Mouse (Mus musculus) mouse embryonic stem cell (cell line): ENCODE data around the gene Sfn.

ENCODE experiments used
- in situ Hi-C, 2 experiments: fragments of 300-500 bp; cut with MboI; formaldehyde crosslinking; loops; 1 replicate in 1 of 2; 3 replicates in 1 of 2; pipeline ENCODE4 v1.14.3; 2019 to 2020; ENCODE audit warnings: low sequenced_read_pairs in 2 of 2, low pct_unique_long_range_greater_than_20kb in 1 of 2, mixed read lengths in 1 of 2; ENCODE audit not compliant: unreplicated experiment in 1 of 2

Gene Sfn

DNA sequence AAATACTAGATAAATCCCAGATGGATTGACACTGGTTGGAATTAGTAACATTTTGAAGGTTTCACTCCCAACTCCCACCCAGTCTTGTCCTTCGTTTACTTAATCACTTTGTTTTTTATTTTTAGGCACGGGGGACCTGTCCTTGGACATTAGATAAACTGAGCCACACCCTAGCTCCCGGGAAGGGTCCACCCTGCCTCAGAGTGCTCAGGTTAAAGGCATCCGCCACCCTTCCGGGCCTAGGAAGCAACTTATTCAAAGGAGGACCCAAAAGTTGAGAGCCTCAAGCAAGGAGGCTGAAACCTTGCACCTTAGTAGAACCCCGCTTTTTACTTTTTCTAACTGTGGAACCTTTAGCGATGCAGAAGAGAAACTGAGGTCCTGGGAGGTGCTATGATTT is 2.9 kb downstream of the Sfn start:
- in situ Hi-C loops: loop anchor here (5.0 to 10.0 kb wide), 2 partner anchors 46 to 48 kb away; no protein-coding TSS in a partner anchor

DNA sequence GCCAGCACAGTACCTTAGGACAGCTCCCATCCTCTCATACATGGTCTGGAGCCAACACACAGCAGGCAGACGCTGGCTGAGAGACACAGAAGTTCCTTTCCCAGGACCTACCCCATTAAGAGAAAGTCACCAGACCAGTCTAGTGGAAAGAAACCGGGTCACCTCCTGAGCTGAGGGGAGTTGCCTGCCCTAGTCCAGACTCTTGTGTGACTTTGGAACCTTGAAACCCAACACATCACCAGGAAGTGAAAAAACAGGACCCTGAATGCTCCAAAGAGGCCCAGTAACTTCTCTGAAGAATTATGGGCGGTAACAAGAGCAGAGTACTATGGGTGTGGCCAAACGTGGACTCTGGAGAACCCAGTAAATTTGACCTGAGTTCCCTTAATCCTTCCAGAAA is 3.4 kb downstream of the Sfn start:
- in situ Hi-C loops: loop anchor here (5.0 to 10.0 kb wide), 2 partner anchors 46 to 49 kb away; no protein-coding TSS in a partner anchor

DNA sequence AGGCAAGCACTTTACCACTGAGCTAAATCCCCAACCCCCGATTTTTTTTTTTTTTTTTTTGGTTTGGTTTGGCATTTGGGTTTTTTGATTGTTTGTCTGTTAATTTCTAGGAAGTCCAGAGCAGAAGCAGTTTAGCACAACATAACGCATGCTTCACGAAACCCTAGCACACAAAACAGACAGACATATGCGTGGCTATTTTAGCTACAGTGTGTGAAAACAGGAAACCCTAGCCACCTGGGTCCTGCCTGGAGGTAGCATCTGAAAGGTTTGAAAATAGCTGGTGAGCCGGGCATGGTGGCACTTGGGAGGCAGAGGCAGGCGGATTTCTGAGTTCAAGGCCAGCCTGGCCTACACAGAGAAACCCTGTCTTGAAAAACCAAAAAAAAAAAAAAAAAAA is 5.9 kb downstream of the Sfn start:
- in situ Hi-C loops: loop anchor here (5.0 to 10.0 kb wide), 2 partner anchors 49 to 51 kb away; no protein-coding TSS in a partner anchor

DNA sequence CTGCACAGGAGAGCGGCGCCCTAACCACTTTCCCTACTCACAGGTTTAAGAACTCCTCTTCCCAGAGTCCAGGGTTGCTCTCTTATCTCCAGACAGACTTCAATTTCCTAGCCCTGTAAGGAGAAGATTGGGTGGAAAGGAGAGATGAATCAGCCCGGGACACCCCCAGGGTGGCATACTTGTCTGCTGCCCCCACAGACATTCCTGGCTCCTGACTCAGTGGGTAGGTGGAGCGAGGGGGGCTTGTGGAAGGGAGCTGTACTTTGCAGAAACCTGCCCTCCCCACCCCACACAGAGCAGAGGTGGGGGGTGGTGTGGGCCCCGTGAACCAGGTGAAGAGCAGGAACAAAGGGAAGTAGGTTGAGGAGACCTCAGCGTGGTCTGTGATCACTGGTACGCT is 6.4 kb downstream of the Sfn start:
- in situ Hi-C loops: loop anchor here (5.0 to 10.0 kb wide), 2 partner anchors 49 to 52 kb away; no protein-coding TSS in a partner anchor

DNA sequence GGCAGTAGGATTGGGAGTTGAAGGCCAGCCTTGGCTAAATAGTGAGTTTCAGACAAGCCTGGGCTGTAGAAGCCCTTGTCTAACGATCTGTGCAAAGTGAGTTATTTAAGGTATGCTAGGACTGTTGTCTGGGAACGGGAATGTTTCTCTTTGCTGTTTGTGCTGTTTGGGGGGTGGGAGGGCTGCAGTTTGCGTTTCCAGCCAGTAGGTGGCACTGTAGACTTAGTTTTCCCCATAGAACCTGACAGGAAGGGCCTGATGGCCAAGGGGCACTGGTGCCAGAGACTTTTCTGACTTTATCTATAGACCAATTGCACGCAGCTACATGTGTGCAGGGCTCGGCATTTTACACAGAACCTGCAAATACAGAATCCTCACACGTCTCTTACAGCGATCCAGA is 9.4 kb downstream of the Sfn start:
- in situ Hi-C loops: loop anchor here in 1 of 2 experiments (10.0 kb wide), 1 partner anchor 52 kb away; no protein-coding TSS in a partner anchor

DNA sequence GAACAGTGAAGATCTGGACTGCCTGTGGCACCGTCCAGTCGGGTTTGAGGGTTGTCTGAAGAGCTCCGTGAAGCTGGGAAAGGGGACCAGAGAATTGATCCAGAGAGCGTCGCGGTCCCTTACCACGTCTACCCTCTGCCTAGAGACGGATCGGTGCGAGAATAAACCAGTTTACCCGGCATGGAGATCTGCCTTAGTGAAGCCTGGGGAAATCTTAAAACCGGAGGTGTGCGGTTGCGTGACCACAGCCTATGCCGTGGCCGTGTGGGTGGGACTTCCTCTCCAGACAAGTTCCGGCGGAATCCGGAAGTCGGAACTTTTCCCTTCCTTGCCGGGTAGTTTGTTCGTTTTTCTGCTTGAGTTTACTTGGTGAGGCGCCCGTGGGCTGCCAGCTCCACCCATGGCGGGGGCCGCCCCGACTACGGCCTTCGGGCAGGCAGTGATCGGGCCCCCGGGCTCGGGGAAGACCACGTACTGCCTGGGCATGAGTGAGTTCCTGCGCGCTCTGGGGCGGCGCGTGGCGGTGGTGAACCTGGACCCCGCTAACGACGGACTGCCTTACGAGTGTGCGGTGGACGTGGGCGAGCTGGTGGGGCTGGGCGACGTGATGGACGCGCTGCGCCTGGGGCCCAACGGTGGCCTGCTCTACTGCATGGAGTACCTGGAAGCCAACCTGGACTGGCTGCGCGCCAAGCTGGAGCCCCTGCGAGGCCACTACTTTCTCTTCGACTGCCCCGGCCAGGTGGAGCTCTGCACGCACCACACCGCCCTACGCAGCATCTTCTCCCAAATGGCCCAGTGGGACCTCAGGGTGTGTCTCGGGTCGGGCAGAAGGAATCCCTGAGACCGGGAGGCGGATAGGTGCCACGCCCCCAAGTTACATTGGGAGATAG is 17.7 kb downstream of the Sfn start, which contains the start of gene Gpn2:
Gpn2 (plus strand) TSS at position 304 of the 893 bp plus-strand sequence.
- in situ Hi-C loops: no loop called here

DNA sequence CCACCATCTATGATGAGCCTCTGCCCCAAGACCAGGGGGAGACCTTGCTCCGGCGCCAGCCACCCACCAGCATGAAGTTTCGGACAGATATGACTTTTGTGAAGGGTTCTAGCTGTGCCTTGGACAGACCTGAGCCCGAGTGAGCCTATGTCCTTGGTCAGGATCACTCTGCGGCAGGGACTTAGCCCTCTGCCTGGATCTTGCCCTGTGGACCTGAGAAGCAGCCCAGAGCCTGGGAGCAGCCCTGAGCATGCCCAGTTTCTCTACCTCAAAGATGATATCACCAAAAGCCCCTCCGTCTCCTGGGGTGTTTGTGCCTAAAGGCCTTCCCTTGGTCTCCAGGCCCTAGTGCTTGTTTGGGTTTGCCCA is 18.3 kb downstream of the Sfn start:
- in situ Hi-C loops: no loop called here

DNA sequence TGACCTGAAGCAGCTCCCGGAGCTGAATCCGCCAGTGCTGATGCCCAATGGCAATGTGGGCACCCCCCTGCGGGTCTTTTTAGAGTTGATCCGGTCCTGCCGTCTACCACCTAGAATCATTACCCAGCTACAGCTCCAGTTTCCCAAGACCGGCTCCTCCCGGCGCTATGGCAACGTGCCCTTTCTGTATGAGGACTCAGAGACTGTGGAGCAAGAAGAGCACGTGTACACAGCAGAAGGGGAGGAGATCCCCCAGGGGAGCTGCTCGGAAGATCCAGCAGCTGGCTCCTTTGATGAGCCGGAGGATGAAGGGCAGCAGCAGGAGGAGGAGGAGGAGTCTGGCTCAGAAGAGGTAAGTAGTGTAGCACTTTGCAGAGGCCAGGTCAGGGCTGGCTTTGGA is 24.0 kb downstream of the Sfn start:
- in situ Hi-C loops: no loop called here

DNA sequence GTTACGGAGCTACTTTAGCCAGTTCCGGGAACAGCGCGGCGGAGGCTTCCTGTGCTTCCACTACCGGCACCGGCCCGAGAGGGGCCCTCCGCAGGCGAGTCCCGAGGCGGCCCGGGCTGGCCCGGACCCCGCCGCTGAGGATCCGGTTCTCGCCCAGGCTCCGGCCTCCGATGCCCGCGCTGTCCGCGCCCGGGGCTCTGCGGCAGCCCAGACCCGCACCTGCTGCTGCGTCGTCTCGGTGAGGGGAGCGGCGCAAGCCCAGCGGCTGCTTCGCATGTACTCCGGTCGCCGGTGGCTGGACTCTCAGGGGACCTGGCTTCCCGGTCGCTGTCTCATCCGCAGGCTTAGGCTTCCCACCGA is 27.1 kb downstream of the Sfn start:
- in situ Hi-C loops: no loop called here

DNA sequence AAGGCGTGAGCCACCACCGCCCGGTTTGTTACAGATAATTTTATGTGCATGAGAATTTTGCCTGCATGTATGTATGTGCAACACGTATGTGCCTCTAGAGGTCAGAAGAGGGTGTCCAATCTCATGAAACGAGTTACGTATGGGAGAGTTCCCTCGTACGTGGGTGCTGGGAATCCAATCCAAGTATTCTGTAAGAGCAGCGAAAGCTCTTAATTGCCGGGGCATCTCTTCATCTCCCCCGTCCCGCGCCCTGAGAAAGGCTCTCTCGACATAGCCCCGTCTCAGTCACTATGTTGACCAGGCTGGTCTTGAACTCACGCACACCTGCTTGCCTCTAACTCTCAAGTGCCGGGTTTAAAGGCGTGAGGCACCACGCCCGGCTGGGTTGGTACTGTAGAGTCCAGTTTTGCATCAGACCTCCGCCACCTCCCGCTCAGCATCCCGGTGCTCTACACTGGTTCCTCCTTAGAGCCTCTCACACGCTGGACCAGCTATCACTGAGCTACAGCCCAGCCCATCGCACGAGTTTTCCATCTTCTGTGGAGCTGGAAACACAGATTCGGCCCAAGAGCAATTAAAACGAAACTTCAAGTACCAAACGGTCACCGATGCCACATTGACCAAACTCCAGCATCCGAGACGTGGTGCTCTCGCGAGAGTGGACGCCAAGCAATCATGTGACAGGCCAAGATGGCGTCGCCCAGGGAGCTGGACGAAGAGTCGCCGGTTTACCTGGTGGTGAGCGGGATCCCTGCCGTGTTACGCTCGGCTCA is 27.7 kb downstream of the Sfn start, which contains the start of gene Gpatch3:
Gpatch3 (plus strand) TSS at position 676 of the 773 bp plus-strand sequence.
- in situ Hi-C loops: no loop called here

DNA sequence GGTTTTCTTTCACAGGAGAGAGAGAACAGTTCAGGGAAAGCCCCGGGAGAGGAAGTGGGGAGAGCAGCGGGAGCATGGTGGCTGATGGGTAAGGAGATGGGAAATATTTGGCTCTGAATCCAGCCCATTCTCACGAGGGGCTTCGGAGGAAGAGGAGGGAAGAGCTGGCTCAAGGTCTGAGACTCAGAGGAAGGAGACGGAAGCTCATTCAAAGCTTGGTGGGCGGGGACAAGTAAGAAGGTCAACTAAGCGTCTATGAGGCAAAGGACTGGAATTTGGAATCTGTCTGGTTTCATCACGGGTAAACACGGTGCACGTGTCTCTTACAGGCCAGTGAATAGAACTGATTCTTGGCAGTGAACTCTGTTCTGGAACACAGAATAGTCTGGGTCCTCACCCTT is 31.9 kb downstream of the Sfn start:
- in situ Hi-C loops: no loop called here

DNA sequence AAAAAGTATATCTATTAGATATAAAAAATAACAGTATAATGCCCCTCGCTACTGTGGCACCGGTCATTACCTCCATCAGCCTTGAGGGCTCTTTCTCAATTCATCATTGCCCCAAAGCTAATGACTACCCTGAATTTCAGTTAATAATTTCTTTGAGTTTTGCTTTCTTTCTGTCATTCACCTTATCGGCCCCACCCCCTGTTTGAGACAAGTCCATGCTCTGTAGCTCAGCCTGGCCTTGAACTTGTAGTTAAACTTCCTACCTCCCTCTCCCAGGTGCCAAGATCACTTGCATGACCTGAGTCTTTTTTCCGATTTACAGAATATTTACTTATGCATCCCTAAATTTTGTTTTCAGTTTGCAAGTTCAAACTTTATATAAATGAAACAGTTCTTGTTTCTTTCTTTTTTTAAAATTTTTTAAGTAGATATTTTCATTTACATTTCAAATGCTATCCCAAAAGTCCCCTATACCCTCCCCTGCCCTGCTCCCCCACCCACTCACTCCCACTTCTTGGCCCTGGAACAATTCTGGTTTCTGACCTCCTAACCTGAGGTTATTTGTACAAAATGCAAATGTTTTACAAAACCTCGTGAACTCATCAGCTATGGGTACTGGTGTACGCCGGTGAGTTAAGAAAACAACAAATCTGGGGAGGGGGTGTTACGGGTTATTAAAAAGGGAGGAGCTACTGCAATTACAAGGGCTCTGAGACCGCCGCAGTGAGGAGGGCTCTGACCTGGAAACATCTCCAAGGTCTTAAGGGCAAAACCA is 32.5 kb downstream of the Sfn start:
- in situ Hi-C loops: no loop called here

DNA sequence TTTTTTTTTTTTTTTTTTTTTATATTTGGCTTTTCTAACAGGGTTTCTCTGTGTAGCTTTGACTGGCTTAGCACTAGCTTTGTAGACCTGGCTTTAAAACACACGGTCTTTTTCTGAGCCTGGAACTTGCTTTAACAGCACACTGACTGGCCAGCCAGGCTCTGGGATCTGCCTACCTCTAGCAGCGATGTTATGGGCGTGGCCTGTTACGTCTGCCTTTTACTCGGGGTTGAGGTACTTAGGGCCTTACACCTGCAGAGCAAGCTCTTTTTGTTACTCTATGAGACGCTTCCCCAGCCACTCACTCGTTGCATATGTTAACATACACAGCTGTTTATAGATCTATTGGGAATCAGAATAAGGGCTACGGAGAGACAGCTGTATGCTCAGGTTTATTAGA is 34.7 kb downstream of the Sfn start:
- in situ Hi-C loops: no loop called here

DNA sequence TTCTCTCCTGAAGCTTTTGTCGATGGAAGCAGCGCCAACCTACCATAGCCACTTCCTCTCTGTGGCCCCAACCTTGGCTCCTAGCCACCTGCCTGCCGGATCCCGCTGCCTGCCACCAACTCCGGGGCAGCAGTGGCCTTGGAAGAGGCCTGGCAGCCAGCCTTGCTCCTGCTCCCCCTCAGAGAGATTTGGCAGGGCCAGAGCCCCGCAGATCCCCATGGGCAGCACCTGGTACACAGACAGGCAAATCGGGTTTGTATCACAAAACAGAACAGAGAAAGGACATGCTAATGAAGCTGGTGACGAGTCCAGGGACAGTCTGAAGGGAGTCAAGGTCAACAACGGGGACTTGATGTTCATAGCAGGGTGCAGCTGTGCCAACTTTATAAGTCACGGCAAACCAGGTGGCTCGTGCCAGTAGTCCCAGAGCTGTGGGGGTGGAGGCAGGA is 38.8 kb downstream of the Sfn start:
- in situ Hi-C loops: no loop called here

DNA sequence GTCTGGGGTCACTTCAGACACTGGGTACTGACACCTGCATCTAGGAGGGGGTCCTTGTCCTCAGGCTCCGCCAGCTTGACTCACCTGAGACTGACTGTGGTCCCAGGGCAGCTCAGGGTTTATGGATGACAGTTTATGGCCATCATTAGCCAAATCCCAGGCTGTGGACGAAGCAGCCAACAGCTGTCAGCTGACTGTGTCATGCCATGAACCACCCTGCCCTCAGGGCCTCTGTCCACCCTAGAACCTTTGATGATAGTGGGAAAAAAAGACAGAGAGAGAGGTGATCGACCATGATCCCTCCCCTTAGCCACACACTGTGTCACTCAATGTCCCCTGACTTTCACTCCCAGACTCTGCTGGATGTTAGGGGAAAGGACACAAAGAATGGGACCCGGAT is 40.3 kb downstream of the Sfn start:
- in situ Hi-C loops: no loop called here

DNA sequence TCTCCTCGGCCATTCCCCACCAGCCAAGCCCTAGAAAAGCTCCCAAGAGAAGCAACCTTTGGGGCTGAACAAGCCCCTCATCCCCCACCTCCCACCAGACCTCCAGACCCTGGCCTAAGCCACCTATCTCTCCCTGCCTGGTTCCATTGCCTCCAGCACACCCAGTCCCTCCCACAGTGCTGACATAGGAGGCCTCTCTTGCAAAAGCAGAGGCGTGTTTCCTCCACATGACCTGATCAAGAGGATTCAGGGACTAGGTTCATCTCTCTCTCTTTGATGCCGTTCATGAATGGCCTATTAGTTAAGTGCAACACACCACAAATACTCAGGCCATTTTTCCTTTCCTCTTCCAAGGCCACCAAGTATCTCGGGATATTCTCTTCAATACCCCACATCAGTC is 42.1 kb downstream of the Sfn start:
- in situ Hi-C loops: no loop called here

DNA sequence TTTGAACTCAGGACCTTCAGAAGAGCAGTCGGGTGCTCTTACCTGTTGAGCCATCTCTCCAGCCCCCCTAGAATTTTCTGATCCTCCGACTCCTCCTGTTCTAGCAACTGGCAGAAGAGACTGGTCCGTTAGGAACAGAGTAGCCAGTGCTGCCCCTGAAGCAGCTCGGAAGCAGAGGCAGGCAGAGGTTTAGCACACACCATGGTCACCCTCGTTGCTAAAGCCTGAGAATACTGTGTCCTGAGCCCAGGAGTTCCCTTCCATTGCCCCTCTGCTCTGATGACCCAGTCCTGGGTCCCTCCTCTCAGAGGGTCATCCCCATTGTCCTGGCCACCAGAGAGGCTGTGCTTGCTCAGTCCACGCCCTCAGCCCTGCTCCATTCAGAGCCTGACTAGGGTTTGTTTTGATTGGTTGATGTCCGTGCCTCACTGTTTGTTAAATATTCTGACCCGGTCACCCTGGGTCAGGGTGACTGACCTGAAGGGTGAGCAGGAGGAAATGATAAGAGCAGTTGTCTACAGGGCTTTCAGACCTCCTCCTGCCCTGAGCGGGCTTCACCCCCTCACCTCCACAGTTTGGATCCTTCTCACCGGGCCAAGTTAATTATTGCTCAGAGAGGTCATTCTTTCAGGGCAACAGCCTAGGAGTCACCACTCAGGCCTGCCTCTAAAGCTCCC is 44.8 kb downstream of the Sfn start:
- in situ Hi-C loops: no loop called here
